Mouse (Mus musculus) gastrocnemius, postnatal 25 days (tissue): ENCODE data around the gene Zfp263. TPM values are rescaled to one million over a fixed set of nuclear protein-coding genes. Genes with fewer than 3 reads are reported as not detected.

ENCODE experiments used
- DNase-seq: peaks from one replicate; pipeline ENCODE4 v3.0.0; 2022
- long read RNA-seq, 2 experiments: library from polyadenylated mRNA; stranded (forward); transcript quantifications; one replicate each; pipeline ENCODE4 v2.0.0; 2021
- total RNA-seq, 2 experiments: library from RNA; stranded (reverse); gene quantifications; 1 replicate in 1 of 2; 2 replicates in 1 of 2; pipeline ENCODE4 v1.2.3; 2021

The Zfp263 gene
- 1 to 10 TPM; 6.0 to 6.1 TPM for total RNA-seq
- long read RNA-seq, experiment 1, partial matches to known transcripts, result 0 of 2 reads
- long read RNA-seq, experiment 1, other reads (novel, unspliced or antisense), result 1 of 2 reads
- long read RNA-seq, experiment 2, partial matches to known transcripts, result 0 of 1 reads
- long read RNA-seq, experiment 2, other reads (novel, unspliced or antisense), result 0 of 1 reads

GRCm38 (mm10) chr16:3743503-3744185 is at the start of gene Zfp263:
Zfp263 (plus strand) TSS chr16:3744093.
- DNase-seq, result peak; percentile 94

DNA sequence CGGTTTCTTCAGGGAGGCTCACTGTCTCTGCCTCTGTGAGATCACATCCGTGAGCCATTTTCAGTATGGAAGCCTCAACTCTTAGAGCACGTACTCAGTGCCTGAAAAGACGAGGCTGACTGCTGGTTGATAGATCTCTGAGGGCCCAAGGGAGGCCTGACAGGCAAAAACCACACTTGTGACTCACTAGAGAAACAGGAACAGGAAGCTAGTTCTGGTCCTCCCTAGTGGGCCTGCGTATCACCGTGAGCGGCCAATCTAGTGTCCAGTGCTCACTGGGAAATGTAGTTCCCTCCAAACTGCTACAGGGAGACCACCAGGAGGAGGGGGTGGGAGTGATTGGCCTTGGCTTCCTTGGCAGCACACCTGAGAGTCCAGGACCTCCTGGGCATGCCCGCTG is 44.6 kb upstream of the Zfp263 start:
- DNase-seq, result no peak

DNA sequence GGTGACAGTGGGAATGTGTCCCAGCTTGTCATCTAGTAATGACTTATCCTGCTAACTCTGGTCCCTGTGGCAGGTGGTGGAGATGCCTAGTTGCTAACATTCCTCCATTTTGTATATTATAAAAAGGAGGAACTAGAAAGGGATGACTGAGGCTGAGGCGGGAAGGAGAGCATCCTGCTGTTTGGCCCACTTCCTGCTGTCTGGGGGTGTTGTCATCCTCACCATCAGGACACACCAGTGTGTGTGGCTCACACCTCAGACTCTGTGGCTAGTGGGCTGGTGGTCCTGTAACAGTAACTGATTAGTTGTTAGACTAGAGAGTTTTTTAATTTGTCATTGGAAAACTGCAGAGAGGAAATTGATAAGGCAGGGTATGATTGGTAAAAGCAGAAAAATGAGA is 43.0 kb upstream of the Zfp263 start:
- DNase-seq, result no peak

DNA sequence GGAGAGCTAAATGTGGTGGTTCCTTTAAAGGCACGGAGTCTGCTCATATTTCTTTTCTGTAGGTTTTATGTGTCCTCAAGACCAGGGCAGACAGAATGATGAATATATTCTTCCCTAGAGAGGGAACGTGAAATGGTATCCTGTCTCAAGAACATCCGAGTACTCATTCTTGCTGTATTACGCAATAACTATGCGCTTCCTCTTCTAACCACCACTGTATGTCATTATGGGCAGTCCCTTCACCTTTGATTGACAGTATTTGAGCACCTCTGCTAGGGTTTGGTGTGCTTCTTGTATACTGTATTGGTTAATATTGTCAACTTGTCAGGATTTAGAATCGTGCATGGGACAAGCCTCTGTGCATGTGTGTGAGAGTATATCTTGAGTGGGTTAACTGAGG is 37.2 kb upstream of the Zfp263 start:
- DNase-seq, result no peak

GRCm38 (mm10) chr16:3714731-3715130 is 29.2 kb upstream of the Zfp263 start:
- DNase-seq, result no peak

- DNase-seq, result no peak
Observed at GRCm38 (mm10) chr16:3717980-3718379, 25.9 kb upstream of the Zfp263 start, which contains the start of gene Mefv. Mefv (minus strand) TSS chr16:3718097.

GRCm38 (mm10) chr16:3723231-3723630 is 20.7 kb upstream of the Zfp263 start:
- DNase-seq, result no peak

DNA sequence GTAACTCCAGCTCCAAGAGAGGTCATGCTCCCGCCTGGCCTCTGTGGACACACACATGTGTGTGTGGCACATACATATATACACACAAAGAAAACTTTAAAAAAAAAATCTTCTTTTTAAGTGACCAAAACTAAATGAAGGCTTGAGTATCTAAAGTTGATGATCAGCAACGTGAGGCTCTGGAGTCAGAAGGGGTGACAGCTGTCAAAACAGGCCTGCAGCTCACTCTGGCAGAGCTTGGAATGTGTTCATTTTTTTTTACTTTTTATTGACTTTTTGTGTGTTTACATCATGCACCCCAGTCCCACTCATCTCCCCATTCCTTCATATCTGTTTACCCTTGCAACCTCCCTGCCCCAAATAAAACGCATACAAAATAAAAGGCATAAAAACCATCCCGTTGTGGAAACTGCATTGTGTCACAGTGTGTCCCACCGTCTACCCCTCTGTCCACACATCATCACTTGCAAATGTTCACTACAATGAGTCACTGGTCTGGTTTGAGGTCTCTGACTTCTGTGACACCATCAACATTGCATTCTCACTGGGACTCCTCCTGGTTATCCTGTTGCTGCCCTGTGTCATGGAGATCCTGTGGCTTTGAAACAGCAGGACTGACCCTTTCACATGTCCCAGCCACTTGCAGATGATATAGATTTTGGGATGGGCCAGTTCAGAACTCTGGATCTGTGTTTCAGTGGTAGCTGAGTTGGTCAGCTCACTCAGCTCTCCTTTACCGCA is 15.7 kb upstream of the Zfp263 start:
- no peak for DNase-seq

DNA sequence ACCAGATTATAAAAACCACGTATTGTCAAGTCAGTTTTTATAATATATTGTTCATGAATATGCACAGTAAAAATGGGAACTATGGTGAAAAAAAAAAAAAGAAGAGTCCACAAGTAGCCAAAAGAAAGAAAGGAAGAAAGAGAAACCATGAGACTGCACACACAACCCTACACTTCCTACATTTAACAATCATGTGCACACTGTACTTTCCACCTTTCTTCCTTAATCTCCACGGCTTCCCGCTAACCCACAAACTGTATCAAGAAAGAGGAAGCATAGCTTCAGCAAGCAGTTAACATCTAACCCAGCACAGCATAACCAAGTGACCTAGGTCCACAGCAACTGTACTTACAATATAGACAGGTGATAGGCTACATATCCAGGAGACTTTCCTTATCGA is 11.3 kb upstream of the Zfp263 start:
- no peak for DNase-seq

- no peak for DNase-seq
Observed at GRCm38 (mm10) chr16:3733198-3733732, 10.6 kb upstream of the Zfp263 start.

- no peak for DNase-seq
Observed at GRCm38 (mm10) chr16:3742466-3742865, 1.4 kb upstream of the Zfp263 start.

DNA sequence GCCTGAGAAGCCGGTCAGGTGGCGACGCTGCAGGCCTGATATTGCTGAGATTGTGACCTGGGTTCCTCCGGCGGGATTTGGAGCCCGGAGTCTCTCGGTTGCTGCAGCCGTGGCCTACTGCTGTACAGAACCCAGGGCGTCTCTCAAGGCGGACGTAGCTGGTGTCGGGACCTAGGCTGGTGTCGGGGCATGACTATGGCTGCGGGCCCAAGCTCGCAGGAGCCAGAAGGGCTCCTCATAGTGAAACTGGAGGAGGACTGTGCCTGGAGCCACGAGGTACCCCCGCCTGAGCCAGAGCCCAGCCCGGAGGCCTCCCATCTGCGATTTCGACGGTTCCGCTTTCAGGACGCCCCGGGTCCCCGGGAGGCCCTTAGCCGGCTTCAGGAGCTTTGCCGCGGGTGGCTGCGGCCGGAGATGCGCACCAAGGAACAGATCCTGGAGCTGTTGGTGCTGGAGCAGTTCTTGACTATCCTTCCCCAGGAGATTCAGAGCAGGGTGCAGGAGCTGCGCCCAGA is 350 bp downstream of the Zfp263 start:
- no peak for DNase-seq

- DNase-seq, result no peak
Observed at GRCm38 (mm10) chr16:3745656-3746055, 1.8 kb downstream of the Zfp263 start.

- DNase-seq, result no peak
Observed at GRCm38 (mm10) chr16:3748976-3749375, 5.1 kb downstream of the Zfp263 start.

DNA sequence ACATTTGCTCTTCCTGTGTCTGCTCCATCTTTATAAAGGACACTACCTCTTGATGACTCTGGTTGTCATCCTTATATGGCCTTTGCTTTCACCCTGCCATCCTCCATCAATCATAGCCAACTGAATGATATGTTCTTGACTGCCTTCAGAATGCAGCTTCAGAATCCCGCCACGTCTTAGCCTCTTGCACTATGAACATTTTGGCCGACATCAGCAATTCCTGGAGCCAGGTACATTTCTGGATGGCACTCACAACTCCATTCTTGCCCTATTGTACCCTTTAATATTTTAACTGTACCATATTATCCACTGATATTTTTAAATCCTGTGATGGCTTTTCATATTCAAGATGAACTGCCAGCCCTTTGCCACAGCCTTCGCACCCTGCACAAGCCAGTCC is 27.7 kb downstream of the Zfp263 start:
- DNase-seq, result no peak

DNA sequence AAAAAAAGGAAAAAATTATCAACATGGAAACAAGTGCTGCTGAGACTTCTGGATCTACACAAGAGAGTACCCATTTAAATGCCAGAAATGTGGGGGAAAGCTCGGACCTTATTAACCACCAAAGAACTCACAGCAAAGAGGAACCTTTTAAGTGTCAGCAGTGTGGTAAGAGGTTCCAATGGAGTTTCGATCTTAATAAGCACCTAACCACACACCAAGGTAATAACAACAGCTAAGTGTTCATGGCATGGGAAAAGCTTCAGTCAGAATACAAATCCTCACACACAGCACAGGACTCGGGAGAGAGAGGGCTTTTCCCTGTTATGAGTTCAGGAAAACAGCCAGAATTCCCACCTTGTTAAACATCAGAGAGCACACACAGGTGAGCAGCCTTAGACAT is 32.5 kb downstream of the Zfp263 start:
- DNase-seq, result no peak

DNA sequence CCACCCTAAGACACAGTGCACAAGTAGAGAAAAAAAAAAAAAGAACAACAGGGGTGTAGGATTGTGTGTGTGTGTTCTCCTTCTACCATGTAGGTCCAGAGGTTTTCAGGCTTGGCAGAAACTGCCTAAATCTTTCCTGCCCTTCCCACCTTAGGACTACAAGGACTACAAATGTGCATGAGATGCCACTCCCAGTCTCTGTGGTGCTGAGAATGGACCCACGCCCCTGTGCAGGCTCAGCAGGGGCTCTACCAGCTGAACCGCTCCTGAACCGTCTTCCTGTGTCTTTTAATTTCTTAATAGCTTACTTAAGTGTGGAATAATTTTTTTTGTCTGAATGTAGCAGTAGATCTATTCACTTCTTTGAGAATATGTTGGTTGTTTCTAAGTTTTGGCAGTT is 34.1 kb downstream of the Zfp263 start:
- no peak for DNase-seq

GRCm38 (mm10) chr16:3781237-3781636 is 37.3 kb downstream of the Zfp263 start:
- no peak for DNase-seq

- DNase-seq, result no peak
Observed at GRCm38 (mm10) chr16:3788394-3788793, 44.5 kb downstream of the Zfp263 start.
